Mouse (Mus musculus) telencephalon, adult 2 months (tissue): ENCODE data around the gene Rrbp1.
A peak's percentile ranks its signal among the peaks of the same experiment; 100 is the strongest.

Experiments used
- DNase-seq: peaks from one replicate; pipeline ENCODE4 v3.0.0-alpha.2; 2011; ENCODE audit warnings: low read depth, low spot score

Rrbp1 gene

DNA sequence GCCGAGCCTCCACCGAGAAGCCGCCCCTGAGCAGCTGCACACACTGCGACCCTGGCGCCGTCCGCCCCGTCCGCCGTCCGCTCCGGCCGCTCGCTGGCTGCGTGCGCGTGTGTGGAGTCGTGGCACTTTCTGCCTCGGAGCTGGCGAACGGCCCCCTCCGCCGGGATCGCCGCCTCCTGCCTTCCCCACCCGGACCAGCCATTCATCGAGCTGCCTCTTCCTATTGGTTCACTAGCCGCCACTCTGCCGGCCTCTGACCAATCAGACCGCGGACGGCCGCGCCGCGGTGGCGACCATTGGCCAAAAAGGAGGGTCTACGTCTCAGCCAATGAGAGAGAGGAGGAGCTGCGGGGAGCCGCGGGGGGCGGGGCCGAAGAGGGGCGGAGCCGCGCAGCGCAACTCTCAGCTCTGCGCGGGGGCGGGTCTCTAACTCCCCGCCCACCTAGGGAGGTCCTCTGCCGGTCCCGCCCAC is at the start of gene Rrbp1:
Gene Rrbp1, minus strand, starts transcription at position 184 of the 472 bp plus-strand sequence.
- DNase-seq, result peak; percentile 98

DNA sequence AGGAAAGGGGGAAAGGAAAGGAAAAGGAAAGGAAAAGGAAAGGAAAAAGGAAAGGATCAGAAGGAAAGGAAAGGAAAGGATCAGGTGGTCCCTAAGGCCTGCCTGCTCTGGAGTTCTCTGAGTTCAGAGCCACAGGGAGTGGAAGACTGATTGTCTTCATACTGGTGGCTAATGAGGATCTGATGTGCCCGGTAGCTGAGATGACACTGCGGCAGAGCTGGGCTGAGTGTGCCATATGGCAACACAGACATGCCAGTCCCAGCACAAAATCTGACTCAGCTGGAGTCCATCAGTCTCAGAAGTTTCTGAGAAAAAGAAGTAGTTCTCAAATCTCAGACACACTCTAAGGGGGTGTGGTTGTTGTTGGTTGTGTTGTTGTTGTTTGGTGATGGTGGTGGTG is 46.7 kb upstream of the Rrbp1 start:
- DNase-seq, result no peak

DNA sequence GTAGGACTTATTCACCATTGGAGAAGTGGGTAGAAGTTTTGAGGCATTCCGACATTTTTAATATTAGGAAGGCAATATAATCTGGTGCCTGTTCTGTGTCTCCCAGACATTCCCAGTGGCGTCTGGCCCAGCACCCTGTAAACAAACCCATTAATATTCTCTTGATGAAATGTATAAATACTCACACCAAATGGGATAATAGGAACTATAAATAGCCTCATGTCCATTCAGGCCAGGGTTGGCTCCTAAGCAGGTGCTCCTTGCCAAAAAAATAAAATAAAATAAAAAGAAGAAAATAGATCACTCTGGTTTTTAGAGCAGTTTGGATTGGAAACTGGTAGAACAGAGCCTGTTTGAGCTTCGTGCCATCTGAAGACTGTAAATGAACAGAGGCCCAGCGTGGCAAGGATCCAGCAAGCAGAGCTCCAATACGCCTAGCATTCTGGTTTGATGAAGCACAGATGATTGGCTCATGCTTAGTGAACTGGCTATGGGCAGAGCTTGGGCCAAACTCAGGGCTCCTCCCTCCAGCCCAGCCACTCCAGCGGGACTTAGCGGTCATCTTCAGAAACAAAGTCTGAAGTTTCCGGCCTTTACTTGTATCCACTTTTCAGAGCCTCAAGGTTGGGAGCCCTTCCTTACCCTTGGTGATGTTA is 41.5 kb upstream of the Rrbp1 start:
- DNase-seq, result peak; percentile 53

DNA sequence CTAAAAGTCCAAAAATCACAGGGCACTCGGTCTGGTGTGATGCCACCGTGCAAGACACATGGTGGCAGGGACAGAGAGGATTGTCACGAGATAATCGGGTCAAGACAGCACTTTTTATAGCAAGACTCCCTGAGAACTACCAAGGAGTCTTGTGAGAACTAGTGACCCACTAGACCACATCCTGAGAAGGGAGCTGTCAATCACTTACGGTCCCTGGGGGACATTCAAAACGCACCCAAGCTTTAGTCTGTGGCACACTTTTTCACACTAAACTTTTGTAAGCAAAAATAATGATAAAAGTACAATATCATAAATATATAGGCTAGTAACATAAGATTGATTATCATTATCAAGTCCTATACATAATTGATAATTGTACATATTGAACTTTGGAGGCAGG is 39.8 kb upstream of the Rrbp1 start:
- no peak for DNase-seq

DNA sequence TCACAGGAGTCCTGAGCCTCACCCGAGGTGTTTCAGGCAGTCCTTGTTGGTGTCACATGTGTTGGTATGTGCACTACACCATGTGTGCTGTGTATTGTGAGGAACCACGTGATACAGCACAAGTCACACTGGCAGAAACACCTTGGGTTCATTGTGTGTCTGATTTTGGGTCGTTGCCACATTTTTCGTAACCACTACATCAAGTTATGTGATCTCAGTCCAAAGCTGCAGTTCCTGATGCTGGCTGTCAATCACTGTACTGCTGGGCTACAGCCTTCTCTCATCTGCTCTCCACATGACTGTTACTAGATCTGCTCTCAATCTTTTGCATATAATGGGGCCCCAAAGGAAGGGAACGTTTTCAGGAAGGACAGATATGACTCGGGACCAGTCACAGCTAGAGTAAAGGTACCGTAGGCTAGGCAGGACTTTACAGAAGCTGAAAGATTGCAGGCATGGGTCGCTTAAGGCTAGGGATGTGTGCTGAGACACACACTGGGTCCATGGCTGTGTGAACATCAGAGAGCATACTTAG is 39.1 kb upstream of the Rrbp1 start:
- DNase-seq, result no peak

DNA sequence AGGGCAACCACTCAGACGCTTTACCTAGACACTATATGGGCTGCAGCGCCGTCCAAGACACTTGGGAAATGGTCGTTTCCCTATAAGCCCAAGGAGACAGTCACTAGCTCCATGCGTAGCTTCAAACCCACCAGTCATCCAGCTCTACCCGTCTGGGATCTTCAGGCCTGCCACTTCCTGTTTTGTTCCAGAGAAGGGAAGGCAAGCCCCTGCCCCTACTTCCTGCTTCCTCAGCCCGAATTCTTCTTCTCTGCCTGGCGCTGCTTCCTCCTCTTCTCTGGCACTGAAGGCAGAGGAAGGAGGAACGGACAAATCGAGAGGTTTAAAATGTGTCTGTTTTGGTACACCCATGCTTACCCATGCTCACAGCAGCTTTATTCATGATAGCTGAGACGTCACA is 35.9 kb upstream of the Rrbp1 start:
- no peak for DNase-seq

DNA sequence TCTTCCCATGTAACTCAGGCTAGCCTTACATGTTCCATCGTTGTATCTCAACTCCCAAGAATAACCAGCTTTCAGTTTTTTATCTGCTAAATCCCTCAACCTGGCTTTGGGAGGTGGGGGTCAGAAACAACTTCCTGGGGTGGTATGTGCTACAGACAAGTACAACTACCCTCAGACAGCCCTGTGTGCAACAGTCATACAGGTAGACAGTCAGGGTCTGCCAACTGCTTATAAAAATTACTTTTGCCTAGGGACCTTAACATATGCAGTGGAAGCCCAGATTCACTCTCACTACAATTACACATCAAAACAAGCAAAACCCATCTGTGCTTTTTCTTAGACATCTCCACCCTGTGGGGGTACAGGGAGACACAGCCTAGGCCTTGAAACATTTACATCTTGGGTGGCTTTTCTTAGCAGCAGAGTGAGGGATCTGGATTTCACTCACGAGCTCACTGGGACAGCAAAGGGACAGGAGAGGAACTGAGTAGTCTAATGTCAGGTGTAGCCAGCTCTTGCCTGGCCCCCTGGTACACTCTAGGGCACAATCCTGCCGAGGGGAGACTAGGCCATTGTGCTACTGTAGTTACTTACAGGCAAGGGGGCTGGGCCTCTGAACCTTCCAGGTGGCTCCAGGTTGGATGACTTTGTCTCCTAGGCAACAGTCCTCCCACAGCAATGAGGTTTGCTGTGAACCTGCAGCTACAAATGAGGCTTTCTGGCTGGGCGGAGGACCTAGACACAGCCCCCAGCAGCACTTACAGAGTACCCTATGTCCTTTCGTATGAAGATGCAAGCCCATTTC is 34.9 kb upstream of the Rrbp1 start:
- DNase-seq, result peak; percentile 47

DNA sequence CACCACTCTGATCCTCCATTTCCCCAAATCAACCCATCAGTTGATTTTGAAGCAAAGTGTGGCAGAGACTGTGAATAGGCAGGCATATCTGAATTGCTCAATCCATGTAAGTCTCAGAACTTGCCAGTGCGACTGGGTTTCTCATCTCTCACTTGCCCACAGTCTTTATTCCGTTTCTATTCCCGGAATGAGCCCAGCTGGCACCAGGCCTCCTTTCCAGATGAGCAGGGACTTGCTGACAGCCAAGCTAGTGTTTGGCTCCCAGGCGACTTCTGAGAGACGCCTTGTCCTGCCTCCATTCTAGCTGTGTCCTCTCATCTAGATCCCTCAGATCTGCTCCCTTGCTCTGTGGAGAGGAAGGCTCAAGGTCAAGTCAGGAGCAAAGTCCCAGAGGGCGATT is 33.7 kb upstream of the Rrbp1 start:
- peak; percentile 85 for DNase-seq

DNA sequence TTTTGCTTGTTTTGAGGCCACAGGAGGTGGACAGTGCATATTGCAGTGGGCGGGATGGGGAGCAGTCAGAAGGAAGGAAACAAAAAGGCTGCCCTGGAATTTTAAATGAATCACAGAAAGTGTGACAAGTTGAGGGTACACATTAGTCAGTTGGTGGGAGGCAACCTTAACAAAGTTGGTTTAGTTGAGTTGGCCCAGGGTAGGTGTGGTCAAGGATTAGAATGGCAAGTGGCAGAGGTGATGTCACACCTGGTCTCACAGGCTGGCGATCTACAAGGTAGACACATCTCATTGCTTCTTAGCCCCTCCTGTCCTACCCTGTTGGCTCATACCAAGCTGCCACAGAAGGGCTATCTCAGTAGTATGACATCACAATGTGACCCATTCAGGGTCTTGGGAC is 21.6 kb upstream of the Rrbp1 start, which contains the start of gene Banf2:
Gene Banf2, plus strand, starts transcription at position 396 of the 400 bp plus-strand sequence.
- DNase-seq, result no peak

DNA sequence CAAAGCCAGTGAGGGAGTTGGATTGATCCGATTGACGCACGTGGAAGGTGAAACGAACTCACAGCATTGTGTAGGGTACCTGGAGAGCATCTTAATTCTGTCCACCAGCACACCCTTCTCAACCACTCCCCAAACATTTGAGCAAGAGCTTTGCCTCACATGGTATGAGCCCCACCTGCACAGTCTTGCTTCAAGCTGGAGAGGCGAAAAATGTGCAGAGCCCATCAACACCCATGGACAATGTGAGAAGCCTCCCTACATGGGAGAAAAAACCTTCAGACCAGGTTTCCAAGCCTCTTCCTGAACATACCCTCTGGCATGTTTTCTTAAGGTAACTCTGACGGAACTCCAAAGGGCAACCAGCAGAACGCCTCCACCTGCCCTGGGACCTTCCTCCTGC is 19.7 kb upstream of the Rrbp1 start:
- DNase-seq, result no peak

DNA sequence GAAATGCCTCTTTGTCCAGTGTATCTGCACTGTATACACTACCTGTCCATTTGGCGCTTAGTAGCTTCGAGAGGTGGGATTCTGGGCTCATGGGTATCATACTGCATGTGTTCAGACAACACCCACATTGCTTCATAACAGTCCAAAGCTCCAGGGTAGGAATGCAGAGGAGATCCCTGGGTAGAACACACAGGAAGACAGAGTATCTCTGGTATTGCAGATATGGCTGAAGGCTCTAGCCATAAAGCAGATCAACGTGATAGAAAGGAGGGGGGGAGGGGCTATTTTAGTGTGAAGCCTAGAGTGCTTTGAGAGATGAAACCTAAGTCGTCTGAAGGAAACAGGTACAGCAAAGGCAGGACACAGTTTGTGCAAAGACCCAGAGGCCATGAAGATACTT is 15.4 kb upstream of the Rrbp1 start:
- no peak for DNase-seq

DNA sequence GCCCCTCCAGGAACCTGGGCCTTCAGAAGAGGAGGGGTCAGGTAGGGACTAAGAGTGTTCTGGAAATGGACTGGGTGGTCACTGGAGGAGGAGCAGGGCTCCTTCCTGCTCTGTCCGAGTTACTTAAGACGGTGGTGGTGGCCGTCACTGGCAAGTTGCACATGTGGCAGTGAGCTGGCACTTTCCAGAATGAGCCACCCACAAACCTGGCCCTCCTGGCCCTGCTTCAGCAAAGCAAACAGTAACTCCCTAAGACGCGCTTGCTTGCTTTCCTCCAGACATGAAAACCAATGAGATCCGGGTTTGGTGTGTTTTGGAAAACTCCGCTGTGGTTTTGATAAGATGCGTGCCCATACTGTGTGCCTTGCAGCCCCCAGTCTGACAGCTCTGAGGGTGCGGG is 14.3 kb upstream of the Rrbp1 start:
- no peak for DNase-seq

DNA sequence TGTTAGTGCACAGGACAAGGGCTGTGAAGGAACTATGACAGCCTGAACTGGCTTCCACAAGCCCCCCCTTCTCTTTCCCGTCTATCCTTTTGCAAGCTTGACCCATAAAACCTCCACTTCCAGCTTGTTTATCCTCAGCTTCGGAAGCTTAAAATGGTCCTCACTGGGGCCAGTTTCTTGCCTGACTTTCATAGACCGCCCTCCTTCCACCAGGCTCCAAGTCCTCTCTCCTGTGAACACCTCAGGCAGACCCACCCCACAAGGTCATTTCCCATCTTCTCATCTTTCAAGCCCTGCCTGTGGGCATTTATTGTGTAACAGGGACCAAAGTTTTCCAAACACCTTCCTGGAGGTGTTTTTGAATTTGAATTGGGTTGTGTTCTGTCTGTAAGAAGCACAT is 11.4 kb upstream of the Rrbp1 start:
- DNase-seq, result no peak

DNA sequence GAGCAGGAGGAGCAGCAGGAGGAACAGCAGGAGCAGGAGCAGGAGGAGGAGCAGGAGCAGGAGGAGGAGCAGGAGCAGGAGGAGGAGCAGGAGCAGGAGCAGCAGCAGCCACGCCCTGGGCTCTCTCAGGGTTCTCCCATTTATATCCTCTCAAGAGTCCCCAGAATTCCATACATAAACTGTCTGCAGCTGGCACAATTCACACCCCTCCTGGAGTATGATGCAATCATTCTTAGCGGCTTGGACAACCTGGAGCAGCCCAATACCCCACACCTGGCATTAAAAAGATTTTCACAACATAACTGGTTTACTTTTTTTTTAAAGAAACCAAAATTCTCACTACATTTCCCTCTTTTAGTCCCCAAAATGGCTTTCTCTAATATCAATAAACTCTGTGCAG is 8.9 kb upstream of the Rrbp1 start:
- DNase-seq, result no peak

DNA sequence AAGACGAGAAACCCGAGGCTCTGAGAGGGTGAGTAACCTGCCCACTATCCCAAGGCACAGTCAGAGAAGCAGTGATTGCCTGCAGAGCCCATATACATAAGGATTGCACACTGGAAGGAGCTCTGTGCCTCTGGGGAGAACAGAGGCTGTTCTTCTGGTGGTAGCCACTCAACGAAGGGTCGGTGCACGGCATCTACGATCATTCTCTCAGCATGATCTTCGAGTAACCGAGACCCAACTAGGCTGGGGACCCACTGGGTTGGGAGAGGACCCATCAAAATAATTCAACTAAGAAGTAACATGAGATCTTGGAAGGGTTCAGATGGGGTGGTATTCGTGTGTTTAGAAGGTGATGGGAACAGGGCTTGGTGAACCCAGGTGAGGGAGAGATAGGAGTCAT is 4.8 kb upstream of the Rrbp1 start:
- DNase-seq, result no peak

DNA sequence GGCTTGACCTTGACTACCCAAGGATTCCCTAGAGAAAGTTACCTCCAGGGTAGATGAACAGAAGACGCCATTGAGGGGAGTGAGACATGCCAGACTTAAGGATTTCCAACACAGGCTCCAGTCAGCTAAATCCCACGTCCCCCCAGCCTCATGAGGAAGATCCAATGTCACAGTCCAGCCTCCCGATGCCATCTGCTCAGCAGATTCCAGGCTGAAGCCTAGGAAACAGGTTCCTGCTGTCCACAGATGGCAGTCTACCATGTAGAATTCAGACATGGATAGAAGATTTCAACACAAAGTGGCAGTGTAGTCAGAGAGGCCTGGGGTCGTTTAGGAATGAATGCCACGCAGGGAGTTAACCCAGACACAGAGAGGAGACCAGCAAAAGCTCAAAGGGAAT is 3.4 kb upstream of the Rrbp1 start:
- no peak for DNase-seq

DNA sequence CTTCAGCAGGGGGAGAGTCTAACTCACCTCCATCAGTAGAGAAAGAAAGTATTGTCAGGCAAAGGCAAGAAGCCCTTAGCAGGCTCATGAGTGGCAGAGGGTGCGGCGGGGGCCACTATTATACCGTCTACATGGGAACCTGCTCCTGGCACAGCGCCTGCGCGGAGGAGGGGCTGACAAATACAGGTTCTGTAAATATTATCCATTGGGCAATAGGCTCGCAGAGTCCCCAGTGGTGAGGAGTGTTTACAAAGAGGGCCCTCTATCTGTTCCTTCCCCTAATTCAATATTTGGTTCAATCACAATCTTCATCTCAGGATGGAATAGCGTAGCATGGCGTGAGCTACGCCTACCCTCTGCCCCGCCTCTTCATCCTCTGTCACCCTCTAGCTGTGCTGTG is 3.0 kb upstream of the Rrbp1 start:
- DNase-seq, result no peak

DNA sequence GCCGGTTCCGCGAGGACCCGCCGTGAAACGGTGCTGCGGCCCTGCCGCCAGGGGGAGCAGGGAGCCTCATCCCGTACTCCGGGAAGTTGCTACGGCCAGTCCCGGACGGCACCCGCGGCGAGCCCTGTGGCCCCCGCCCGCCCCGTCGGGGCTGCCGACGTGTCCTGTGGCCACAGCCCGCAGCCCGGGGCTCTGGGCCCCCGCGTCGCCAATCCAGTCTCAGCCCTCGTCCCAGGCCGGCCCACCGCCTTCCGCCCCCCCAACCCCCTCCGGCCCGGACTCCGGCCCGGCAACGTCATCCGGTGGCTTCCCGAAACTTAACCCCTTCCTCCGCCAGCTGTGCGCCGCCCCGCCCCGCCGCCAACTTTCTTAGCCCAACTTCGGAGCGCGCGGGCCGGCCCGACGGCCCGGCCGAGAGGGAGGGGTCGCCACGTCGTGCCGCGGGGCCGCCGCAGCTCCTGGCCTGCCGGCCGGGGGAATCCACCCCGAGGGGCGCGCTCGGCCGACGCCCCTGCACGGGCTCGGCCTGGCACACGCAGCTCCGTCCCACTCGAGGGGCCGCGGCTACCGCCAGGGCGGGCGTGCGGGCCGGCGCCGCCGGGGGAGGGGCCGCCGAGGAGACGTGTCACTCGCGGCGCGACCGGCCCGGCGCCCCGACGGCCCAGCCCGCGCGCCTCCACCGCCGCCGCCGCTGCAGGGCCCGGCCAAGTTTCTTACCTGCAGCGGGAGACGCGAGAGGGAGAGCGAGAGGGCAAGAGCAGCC is 600 bp downstream of the Rrbp1 start:
- DNase-seq, result no peak

DNA sequence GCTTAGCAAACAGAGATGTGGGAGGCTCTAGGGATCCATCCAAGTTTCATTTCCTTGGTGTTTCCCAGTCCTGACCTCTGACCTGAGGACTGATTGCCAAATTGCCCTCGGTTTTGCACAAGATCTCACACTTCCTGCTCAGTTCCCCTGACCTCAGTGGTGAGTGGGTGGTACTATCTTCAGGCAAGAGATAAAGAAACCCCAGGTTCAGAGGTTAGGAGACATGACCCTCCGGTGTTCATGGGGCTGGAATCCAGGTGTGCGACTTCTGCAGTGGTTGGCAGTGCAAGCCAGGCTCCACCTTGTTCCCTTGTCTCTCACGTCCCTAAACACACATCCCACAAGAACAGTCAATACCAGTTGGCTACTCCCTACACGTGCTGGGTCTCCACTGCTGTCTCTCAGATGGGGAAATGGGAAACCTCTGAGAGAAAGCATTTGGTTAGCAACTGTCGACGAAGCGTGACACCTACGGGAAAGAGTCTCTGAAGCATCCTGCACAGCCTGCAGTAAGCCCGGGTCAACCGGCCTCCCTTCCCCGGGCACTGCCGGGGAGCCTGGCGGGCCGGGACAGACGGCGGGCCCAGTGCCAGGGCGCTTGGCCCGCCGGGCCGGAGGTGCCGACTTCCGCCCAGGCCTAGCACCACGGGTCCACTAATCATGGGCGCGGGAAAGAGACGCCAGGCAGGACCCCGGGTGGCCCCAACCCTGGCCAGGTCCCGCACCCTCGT is 1.3 kb downstream of the Rrbp1 start:
- no peak for DNase-seq

DNA sequence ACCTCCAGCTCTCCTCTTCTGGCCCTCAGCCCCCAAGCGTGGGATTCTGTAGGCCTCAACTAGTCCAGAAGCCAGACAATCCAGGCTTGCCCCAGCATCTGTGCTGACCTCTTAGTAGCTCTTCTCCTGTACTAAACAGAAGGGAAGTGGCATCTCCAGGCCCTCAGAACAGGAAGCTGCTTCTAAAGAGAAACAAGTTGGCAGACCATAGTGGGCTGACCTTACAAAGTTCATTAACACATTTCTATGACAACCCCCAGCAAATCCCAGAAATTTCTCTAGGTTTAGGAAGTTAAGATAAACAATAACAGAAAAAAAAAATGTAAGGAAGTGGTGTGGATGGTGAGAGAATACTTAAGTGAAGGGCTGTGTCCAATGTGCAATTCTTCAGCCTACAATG is 2.0 kb downstream of the Rrbp1 start:
- no peak for DNase-seq

DNA sequence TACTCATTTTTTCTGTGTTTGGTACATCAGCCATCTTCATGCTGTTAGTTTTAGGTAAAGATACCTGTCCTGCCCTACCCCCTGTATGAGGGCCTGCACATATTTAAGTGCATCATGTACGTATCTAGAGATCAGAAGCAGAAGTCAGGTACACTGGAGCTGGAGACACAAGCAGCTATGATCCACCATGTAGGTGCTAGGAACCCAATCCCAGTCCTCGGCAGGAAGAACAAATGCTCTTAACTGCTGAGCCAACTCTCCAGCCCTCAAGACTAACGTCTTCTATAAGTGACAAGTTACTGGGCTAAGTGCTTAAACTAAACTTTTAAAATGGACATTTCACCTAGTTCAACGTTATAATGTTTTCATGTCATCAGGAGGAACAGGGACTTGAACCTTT is 3.9 kb downstream of the Rrbp1 start:
- DNase-seq, result no peak

DNA sequence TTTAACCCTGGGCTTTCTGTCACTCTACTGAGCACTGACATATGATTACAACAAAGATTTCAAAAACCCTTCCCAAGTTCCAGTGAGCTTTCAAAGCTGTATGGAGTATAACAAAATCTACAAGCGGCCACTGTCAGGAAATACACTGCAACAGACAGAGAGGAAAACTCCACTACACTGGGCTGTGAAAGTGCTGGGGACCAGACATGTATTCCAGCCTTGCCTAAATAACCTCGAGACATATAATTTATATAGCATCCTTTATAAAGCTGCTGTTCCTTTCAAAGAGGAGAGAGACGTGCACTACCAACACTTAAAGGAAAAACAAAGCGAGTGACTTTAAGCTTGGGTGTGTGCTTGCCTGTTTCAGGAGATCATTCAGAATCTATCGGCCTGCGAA is 4.4 kb downstream of the Rrbp1 start:
- DNase-seq, result no peak
